Mouse (Mus musculus) cerebellum, adult 2 months (tissue): ENCODE data around the gene Slc4a7. TPM values are rescaled to one million over a fixed set of nuclear protein-coding genes. Genes with fewer than 3 reads are reported as not detected.

Source experiments
- DNase-seq, 2 experiments: peaks; one replicate each; pipeline ENCODE4 v3.0.0; 2021
- H3K27ac ChIP-seq: fragments of 200-500 bp; 2 replicates; pipeline ENCODE4 v1.5.1; 2012; ENCODE audit warnings: low read length, control low read depth, inconsistent platforms; ENCODE audit not compliant: insufficient read depth
- H3K27me3 ChIP-seq: fragments of 200-500 bp; 2 replicates; pipeline ENCODE4 v1.6.1; 2012; ENCODE audit warnings: inconsistent platforms, mild to moderate bottlenecking, low read length, moderate library complexity; ENCODE audit not compliant: control insufficient read depth, insufficient read depth
- H3K4me1 ChIP-seq: fragments of 200-500 bp; 2 replicates; pipeline ENCODE4 v1.6.1; 2011; ENCODE audit warnings: low read length; ENCODE audit not compliant: control insufficient read depth, insufficient read depth
- H3K4me3 ChIP-seq: fragments of 200-500 bp; replicated peaks from 2 replicates; pipeline ENCODE3; 2011; ENCODE audit warnings: mild to moderate bottlenecking, low read depth, low read length, control low read depth; ENCODE audit not compliant: insufficient read depth
- CTCF ChIP-seq: fragments of 200-500 bp; IDR thresholded peaks from 2 replicates; pipeline ENCODE4 v1.5.1; 2011; ENCODE audit warnings: low read depth, mild to moderate bottlenecking, control low read depth, low read length, moderate library complexity, borderline replicate concordance; ENCODE audit not compliant: insufficient read depth
- POLR2A ChIP-seq: fragments of 200-500 bp; IDR thresholded peaks from 2 replicates; pipeline ENCODE4 v1.6.1; 2011; ENCODE audit warnings: low read length, control low read depth, borderline replicate concordance; ENCODE audit not compliant: insufficient read depth
- WGBS: fragments of 180-500 bp; shearing (Covaris S2); methylation state at CpG from one replicate; pipeline ENCODE4 v1.1.7; 2018; 5-methylcytosine and 5-hydroxymethylcytosine counted together
- polyA plus RNA-seq: library from polyadenylated mRNA; depleted of rRNA; stranded (reverse); fragments of >200 nt; gene quantifications from 2 replicates; pipeline ENCODE4 v1.2.3, GENCODE M21; 2012

Gene Slc4a7
- polyA plus RNA-seq, 1 experiment, result 9.8 TPM

DNA sequence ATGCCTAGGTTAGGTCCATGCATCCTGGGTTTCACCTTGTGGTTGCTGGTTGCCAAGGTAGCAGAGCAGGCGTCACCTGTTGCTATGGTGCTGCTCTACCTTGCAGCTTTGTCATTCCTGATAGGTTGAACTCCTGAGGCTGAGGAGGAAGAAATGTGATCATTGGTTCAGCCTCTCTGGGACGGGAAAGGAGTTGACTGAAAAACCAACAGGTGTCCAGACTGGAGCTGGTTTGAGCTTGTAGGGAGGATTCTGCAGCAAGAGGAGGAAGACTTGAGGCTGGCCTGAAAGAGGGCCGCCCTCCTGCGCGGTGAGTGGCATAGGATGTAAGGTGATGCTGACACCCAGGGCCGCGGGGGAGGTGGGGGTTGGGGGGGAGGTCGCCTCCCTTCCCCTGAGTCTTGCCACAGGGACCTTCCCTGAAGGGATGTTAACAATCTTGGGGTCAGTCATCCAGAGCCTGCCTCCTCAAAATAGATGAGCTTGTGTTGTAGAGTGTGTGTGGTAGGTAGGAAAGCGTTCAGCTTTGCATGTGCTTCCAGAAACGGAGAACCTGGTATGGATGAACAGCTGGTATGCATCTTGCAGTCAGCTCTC lies 101.9 kb downstream of the Slc4a7 start:
- no peaks in the 10 kb centered on the region for H3K4me1 ChIP-seq
- DNase-seq, result no peak
- 14% methylated on average over 10 of the region's 10 CpGs for WGBS
- no peak overlapping the region for H3K4me3 ChIP-seq
- H3K27me3 ChIP-seq, result no peaks in the 10 kb centered on the region
- no peak overlapping the region for H3K27ac ChIP-seq
- TF ChIP-seq POLR2A, result no peak
- no peak for TF ChIP-seq CTCF

DNA sequence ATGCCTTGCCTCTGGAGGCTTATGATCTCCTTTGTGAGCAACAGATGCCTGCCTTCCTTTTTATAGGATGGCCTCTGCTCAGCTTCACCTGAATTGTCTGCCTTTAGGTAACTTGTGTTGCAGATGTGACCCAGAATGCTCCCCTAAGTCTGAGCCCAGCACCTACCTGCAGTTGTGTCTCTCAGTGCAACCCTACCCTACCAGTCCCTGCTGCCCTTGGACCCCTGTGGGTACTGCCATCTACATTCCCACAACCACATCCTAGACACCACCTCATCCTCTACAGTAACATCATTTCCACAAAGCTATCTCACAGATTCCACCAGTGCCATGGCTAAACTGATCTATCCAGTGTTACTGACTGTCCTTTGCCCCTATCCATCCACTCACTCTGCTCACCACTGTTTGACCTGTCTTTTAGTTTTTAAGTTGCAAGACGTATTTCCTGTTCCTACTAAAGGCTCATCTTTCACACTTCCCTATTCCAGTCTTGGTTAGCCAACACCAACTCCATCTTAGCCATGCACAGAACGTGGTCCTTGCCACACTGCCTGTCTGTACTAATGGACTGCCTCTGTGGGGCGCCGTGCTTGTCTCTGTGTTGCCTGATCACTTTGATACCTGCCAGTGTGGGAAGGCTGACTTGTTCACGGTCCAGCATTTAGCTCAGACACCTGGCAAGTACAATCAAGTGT lies 102.6 kb downstream of the Slc4a7 start:
- no peaks in the 10 kb centered on the region for H3K27me3 ChIP-seq
- DNase-seq, result no peak
- no peaks in the 10 kb centered on the region for H3K4me1 ChIP-seq
- H3K27ac ChIP-seq, result no peak overlapping the region
- H3K4me3 ChIP-seq, result no peak overlapping the region
- WGBS, result 67% methylated on average over 5 of the region's 5 CpGs
- TF ChIP-seq CTCF, result no peak
- TF ChIP-seq POLR2A, result no peak

DNA sequence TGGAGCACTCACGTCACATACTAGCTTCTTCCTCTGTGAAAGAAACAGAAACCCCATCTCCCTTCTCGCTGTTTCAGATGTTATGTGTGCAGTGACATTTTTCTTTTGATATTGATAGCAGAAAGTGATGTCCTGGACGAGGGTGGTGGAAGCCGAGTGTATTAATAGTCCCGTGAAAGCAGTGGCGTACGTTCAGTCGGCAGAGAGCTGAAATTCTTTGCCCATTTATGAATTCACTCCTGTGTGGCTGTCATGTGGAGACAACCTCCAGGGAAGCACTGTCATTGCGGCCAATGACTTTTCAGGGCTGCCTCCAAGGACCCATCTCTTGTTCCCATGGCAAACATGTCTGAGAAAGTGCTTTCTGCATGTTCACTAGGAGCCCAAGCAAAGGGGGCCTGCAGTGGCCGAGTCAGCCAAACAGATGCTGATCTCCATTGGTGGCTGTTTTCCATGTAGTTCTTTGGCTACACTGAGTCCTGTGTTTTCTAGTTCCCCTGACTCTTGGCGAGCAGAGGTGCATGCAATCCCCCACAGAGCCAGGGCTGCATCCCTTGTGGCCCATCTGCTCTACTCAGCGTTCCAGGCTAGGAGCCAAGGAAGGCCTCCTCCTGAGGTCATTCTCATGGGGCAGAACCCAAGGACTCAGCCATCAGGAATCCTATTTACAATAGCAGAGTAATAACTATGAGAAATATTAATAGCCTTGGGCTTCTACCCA lies 130.6 kb downstream of the Slc4a7 start:
- H3K4me3 ChIP-seq, result no peak overlapping the region
- DNase-seq, result peak; percentile 84 to 89

DNA sequence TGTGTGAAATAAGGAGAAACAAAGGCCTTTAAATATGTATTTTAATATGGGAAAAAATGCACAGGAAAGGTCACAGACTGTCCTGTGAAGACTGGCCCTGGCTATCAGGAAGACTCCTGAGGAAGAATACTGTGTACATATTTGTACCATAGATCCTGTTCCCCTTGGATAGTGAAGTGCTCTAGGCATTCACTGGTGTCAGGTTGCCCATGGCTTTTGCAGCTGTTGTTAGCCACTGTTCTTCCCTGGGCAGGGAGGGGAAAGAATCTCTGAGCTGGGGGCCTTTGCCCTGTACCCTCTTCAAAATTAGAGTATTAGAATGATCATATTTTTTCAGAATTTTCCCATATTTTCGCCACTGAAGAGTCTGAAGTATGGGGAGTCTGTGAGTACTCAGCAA lies 131.4 kb downstream of the Slc4a7 start:
- peaks cover 36% of the 10 kb centered on the region; the same call in 1 of the 2 replicates for H3K4me1 ChIP-seq
- no peak for DNase-seq

More for the DNA sequence above, 130.6 kb downstream of the Slc4a7 start:
- H3K27me3 ChIP-seq, result no peaks in the 10 kb centered on the region
- WGBS, result 17% methylated on average over 12 of the region's 12 CpGs
- peak overlapping the region; percentile 51; the same call in 1 of the 2 replicates for H3K27ac ChIP-seq
- TF ChIP-seq CTCF (no peak), POLR2A (no peak)
- H3K4me1 ChIP-seq, result peaks cover 29% of the 10 kb centered on the region; the same call in 1 of the 2 replicates

DNA sequence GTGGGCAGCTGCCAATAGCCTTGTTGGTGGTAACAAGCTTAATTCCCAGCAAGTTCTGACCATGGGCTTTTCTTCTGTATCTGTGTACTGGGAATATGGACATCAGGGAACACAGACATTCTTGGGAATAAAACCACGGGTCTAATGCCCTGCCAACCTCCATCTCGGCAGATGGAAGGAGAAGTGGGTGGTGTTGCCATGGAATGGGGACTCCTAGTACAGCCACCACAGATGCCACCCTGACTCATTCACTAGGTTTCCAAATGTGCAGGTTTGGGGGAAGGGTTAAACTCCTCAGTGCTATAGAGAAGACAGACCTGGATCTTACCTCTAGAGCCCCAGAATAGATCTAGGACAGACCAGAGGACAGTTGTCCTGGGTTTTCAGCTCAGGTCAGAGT lies 132.2 kb downstream of the Slc4a7 start:
- peaks cover 36% of the 10 kb centered on the region; the same call in 1 of the 2 replicates for H3K4me1 ChIP-seq
- no peak for DNase-seq
- H3K27me3 ChIP-seq, result no peaks in the 10 kb centered on the region
- TF ChIP-seq CTCF (no peak), POLR2A (no peak)
- 25% methylated on average over 2 of the region's 2 CpGs for WGBS
- H3K4me3 ChIP-seq, result no peak overlapping the region
- H3K27ac ChIP-seq, result peak overlapping the region; percentile 28; the same call in 1 of the 2 replicates

More for the DNA sequence above, 131.4 kb downstream of the Slc4a7 start:
- TF ChIP-seq CTCF, result no peak
- no peak for TF ChIP-seq POLR2A
- Histone ChIP-seq H3K27me3 (no peaks in the 10 kb centered on the region), H3K4me3 (no peak overlapping the region), H3K27ac (no peak overlapping the region)
- 96% methylated on average over 1 of the region's 1 CpGs for WGBS

DNA sequence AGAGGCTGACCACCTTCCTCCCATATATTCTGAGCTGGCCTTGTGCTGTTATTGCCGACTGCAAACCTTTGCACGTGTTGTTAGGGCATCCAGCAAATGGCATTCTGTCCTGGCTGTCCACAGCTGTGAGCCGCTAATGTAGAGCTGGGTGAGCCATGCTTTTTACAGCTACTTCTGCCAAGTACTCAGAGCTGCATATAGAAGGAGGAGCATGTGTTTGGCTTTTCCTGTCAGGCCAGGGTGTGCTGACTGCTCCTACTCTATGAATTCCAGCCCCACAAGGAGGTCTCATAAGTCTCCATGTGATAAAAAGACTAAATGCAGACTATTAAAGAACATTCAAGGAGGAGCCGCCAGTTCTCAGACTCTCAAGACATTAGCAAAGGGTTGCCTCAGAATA lies 135.5 kb downstream of the Slc4a7 start:
- 59% methylated on average over 4 of the region's 4 CpGs for WGBS
- TF ChIP-seq CTCF (no peak), POLR2A (no peak)
- no peak overlapping the region; the same call in 1 of the 2 replicates for H3K27ac ChIP-seq

DNA sequence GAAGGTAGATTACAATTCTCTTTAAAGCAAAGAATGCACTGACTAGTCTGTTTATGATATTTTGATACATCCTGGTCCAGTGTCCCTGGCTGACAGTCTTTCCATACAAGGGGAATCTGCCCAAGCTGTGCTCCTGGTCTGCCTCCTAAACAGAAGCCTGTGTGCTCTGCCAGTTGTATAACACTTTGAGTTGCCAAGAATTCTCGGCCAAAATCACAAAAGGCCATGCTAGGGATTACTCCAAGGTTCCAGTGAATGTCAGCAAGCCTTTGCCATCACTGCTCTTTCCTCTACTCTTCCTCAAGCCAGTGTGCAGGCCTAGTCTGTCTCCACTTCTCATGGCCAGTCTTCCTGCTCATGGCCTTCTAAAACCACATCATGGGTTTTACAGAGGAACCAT lies 136.0 kb downstream of the Slc4a7 start:
- DNase-seq, result peak; percentile 60 to 85
- TF ChIP-seq CTCF (no peak), POLR2A (no peak)
- Histone ChIP-seq H3K4me1 (peaks cover 29% of the 10 kb centered on the region; the same call in 1 of the 2 replicates), H3K27ac (0 out of 2 replicates have a peak overlapping the region, but pooled peaks have one; percentile 19), H3K27me3 (no peaks in the 10 kb centered on the region), H3K4me3 (no peak overlapping the region)
- 0% methylated on average over 1 of the region's 1 CpGs for WGBS

More for the DNA sequence above, 135.5 kb downstream of the Slc4a7 start:
- peak in 1 of 2 experiments; percentile 30 for DNase-seq
- H3K4me1 ChIP-seq, result peaks cover 32% of the 10 kb centered on the region; the same call in 1 of the 2 replicates
- no peak overlapping the region for H3K4me3 ChIP-seq
- H3K27me3 ChIP-seq, result no peaks in the 10 kb centered on the region
